Mouse (Mus musculus): ENCODE results near the gene Dock8.

Gene Dock8

GRCm38 (mm10) chr19:25206969-25207368 is 207.6 kb downstream of the Dock8 start:
- peak; percentile 52 for DNase-seq

- peak; percentile 39 for DNase-seq
These were observed 208.5 kb downstream of the Dock8 start for GRCm38 (mm10) chr19:25207731-25208361.

- DNase-seq = no peak
These were observed 209.3 kb downstream of the Dock8 start for GRCm38 (mm10) chr19:25208596-25209110.

- peak; percentile 80 for DNase-seq
These were observed 221.3 kb downstream of the Dock8 start for GRCm38 (mm10) chr19:25220611-25221010.

- peak; percentile 83 for DNase-seq
These were observed 222.8 kb downstream of the Dock8 start for GRCm38 (mm10) chr19:25221964-25222640.

- no peak for DNase-seq
These were observed 231.0 kb downstream of the Dock8 start for GRCm38 (mm10) chr19:25230058-25230974.

GRCm38 (mm10) chr19:25230975-25231334 is 231.6 kb downstream of the Dock8 start:
- DNase-seq = no peak

- no peak for DNase-seq
These were observed 232.7 kb downstream of the Dock8 start for GRCm38 (mm10) chr19:25232032-25232431.

GRCm38 (mm10) chr19:25236596-25237491 is 237.5 kb downstream of the Dock8 start, which contains the start of gene Kank1:
Gene Kank1 (plus strand): TSS chr19:25236975.
- peak; percentile 85 for DNase-seq

GRCm38 (mm10) chr19:25237492-25238040 is 238.2 kb downstream of the Dock8 start:
- DNase-seq = peak; percentile 78

- no peak for DNase-seq
These were observed 238.8 kb downstream of the Dock8 start for GRCm38 (mm10) chr19:25238121-25238520.

- peak; percentile 41 for DNase-seq
These were observed 244.2 kb downstream of the Dock8 start for GRCm38 (mm10) chr19:25243566-25243965.

- DNase-seq = no peak
These were observed 246.7 kb downstream of the Dock8 start for GRCm38 (mm10) chr19:25246062-25246461.

- no peak for DNase-seq
These were observed 248.7 kb downstream of the Dock8 start for GRCm38 (mm10) chr19:25247858-25248552.

- peak; percentile 38 for DNase-seq
These were observed 249.9 kb downstream of the Dock8 start for GRCm38 (mm10) chr19:25249230-25249629.

- no peak for DNase-seq
These were observed 252.3 kb downstream of the Dock8 start for GRCm38 (mm10) chr19:25251610-25252140.

Measured in kidney, postnatal 14 days (tissue).